Mouse (Mus musculus) cerebellum, adult 2 months (tissue): ENCODE data around the gene Eif3i.

Experiments
- CTCF ChIP-seq: fragments of 200-500 bp; IDR thresholded peaks from 2 replicates; pipeline ENCODE4 v1.5.1; 2011; ENCODE audit warnings: low read depth, mild to moderate bottlenecking, control low read depth, low read length, moderate library complexity, borderline replicate concordance; ENCODE audit not compliant: insufficient read depth
- POLR2A ChIP-seq: fragments of 200-500 bp; IDR thresholded peaks from 2 replicates; pipeline ENCODE4 v1.6.1; 2011; ENCODE audit warnings: low read length, control low read depth, borderline replicate concordance; ENCODE audit not compliant: insufficient read depth

- TF ChIP-seq POLR2A = no peak
- TF ChIP-seq CTCF = no peak
These were observed 38.8 kb upstream of the Eif3i start for GRCm38 (mm10) chr4:129639221-129639620.
